Mouse (Mus musculus) ES-Bruce4 (cell line): ENCODE results near the gene Abcd2.

Experiments
- CTCF ChIP-seq: IDR thresholded peaks from one replicate; pipeline ENCODE4 v1.8.1; 2011; ENCODE audit warnings: low read depth, low read length
- POLR2A ChIP-seq: IDR thresholded peaks from one replicate; pipeline ENCODE4 v1.8.1; 2011; ENCODE audit warnings: low read length; ENCODE audit not compliant: insufficient read depth

GRCm38 (mm10) chr15:91165021-91165420 is 26.6 kb downstream of the Abcd2 start:
- TF ChIP-seq POLR2A: no peak
- TF ChIP-seq CTCF: peak; percentile 39
